Mouse (Mus musculus): ENCODE results near the gene Dst. TPM values are rescaled to one million over a fixed set of nuclear protein-coding genes. Genes with fewer than 3 reads are reported as not detected.
"Not testable (repeated sequence)": the region's sequence is repeated elsewhere in the genome, so short reads cannot be mapped to it uniquely, and the experiment has no call there.

The Dst gene
- polyA plus RNA-seq, 1 experiment from 2014 or later: 24.3 TPM

DNA sequence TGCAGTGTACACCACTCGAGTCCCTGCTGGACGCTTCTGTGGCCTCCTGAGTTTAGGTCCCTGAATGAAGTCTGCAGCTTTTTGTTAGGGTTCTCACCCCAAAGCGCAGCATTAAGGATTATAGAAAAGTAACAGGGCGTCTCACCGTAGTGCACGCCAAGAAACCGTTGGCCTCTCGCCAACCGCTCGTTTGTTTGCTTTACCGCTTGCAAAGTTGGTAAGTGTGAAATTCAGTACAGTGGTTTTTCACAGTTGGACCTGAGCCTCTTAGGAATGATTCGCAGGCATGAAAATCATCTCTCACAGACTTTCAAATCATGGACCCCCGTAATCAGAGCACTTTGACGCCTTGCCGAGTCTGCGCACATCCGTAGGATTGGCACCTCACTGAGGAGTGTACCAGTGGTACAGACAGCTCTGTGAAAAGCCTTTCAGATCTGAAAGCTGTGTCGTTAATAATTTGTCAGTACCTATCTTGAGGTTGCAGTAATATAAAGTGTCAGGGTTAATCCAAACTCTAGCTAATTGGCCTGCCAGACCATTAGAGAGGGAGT, 390.7 kb downstream of the Dst start:
- 56% methylated on average over 18 of the region's 18 CpGs for WGBS

DNA sequence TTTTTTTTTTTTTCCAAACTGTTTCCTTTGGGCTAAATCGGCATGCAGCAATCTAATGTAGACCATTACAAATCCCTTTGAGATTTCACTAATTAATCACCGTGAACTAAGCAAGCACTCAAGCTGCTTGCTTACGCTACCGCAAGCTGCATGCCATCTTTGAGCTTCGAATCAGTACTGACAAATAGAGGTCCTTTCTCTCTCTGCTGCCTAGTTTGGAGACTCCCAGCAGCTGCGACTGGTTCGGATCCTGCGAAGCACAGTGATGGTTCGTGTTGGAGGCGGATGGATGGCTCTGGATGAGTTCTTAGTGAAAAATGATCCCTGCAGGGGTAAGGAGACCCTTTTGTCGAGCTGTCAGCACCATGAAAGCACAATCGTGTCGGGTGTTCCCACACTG, 391.5 kb downstream of the Dst start:
- Histone ChIP-seq H3K9me3 (no peaks in the 10 kb centered on the region), H3K27me3 (replicated peaks) (no peaks in the 10 kb centered on the region), H3K4me2 (no peak overlapping the region), H3K4me3 (replicated peaks) (no peak overlapping the region), H3K27ac (no peak overlapping the region), H3K36me3 (peaks cover 17% of the 10 kb centered on the region), H3K9ac (no peak overlapping the region), H3K4me1 (0 out of 2 replicates have a peak, but pooled peaks cover 2% of the 10 kb centered on the region)
- 69% methylated on average over 13 of the region's 13 CpGs for WGBS
- ATAC-seq (ENCODE audit: insufficient read depth, low FRiP score, low read depth): no peak

More for the DNA sequence above, 390.7 kb downstream of the Dst start:
- Histone ChIP-seq H3K27ac (no peak overlapping the region), H3K4me2 (no peak overlapping the region), H3K36me3 (peaks cover 17% of the 10 kb centered on the region), H3K27me3 (replicated peaks) (no peaks in the 10 kb centered on the region), H3K4me1 (0 out of 2 replicates have a peak, but pooled peaks cover 2% of the 10 kb centered on the region), H3K9ac (no peak overlapping the region), H3K9me3 (no peaks in the 10 kb centered on the region), H3K4me3 (replicated peaks) (no peak overlapping the region)
- no peak for ATAC-seq (ENCODE audit: insufficient read depth, low FRiP score, low read depth)

DNA sequence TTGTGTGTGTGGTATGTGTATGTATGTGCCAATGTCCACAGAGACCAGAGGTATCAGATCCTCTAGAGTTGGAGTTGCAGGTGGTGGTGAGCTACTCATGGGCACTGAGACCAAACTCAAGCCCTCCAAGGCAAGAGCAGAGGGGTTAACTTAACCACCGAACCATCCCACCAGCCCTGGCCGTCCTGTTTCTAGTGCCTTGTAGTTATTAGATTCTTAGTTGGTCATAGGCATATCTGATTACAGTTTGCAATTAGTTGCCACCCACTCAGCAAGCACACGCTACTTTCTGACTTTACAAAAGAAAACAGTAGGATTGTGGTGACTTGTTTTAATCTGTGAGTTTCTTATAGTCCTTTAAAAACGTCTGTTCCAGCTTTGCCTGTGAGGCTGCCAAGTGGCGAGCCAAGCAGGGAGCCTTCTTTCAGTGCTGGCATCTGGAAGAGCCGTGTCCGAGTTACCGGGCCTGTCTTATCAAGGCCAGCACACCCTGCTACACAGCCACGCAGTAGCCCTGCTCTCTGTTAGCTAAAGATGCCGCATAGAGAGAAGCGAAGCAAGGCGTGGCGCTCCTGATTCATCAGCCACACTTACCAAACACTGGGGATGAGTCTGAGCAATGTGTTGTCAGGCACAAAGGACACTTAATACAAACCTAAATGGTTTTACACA, 392.4 kb downstream of the Dst start:
- WGBS: 78% methylated on average over 13 of the region's 13 CpGs
- no peak overlapping the region for H3K4me3 ChIP-seq (replicated peaks)
- no peaks in the 10 kb centered on the region for H3K27me3 ChIP-seq (replicated peaks)
- no peak overlapping the region for H3K9ac ChIP-seq
- H3K36me3 ChIP-seq: peaks cover 13% of the 10 kb centered on the region
- no peak overlapping the region for H3K4me2 ChIP-seq
- ATAC-seq (ENCODE audit: insufficient read depth, low FRiP score, low read depth): peak; percentile 78
- H3K9me3 ChIP-seq: no peaks in the 10 kb centered on the region
- no peak overlapping the region for H3K27ac ChIP-seq
- 0 out of 2 replicates have a peak, but pooled peaks cover 2% of the 10 kb centered on the region for H3K4me1 ChIP-seq

DNA sequence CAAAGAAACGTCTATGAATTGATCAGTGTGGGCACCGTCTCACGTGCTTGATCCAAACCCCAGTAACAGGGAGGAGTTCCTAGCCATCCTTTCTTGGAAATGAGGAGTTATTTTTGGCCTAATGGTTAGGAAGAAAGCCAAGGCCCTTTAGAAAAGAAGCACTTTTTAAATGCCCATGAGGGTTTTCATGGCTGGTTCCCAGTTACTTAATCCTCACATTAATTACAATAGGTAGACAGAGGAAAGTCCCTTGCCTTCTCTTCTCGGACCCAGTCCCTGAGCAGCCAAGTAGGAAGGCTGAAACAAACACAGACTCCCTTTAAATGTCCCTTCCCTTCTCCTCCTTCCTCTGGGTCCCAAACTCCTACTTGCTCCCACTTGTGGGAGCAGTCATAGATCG, 396.2 kb downstream of the Dst start:
- H3K27ac ChIP-seq: no peak overlapping the region
- H3K4me3 ChIP-seq (replicated peaks): no peak overlapping the region
- H3K4me2 ChIP-seq: no peak overlapping the region
- WGBS: 74% methylated on average over 5 of the region's 5 CpGs
- no peak overlapping the region for H3K9ac ChIP-seq
- no peaks in the 10 kb centered on the region for H3K27me3 ChIP-seq (replicated peaks)
- no peaks in the 10 kb centered on the region for H3K9me3 ChIP-seq
- H3K4me1 ChIP-seq: no peaks in the 10 kb centered on the region
- H3K36me3 ChIP-seq: peaks cover 11% of the 10 kb centered on the region
- ATAC-seq (ENCODE audit: insufficient read depth, low FRiP score, low read depth): no peak

DNA sequence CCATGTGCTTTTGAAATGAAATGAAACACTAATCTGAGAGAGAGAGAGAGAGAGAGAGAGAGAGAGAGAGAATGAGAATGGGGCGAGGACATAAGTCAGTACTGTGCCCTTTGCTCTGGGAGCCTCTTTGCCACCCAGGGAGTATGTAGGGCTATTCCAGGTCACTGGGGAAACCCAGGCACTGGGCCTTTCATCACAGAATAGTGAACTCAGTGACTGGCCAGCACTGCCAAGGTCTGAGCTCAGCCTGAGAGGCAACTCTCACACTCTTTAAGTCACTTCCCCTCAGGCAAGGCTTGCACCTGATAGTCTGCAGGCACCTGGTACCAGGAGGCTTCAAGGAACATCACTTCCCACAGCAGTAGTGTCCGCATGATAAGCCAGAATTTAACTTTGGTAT, 398.7 kb downstream of the Dst start:
- Histone ChIP-seq H3K4me1 (no peaks in the 10 kb centered on the region), H3K27ac (no peak overlapping the region), H3K4me2 (no peak overlapping the region), H3K36me3 (peaks cover 11% of the 10 kb centered on the region), H3K27me3 (replicated peaks) (no peaks in the 10 kb centered on the region), H3K9ac (no peak overlapping the region), H3K4me3 (replicated peaks) (no peak overlapping the region), H3K9me3 (no peaks in the 10 kb centered on the region)
- ATAC-seq (ENCODE audit: insufficient read depth, low FRiP score, low read depth): no peak
- 86% methylated on average over 2 of the region's 2 CpGs for WGBS

DNA sequence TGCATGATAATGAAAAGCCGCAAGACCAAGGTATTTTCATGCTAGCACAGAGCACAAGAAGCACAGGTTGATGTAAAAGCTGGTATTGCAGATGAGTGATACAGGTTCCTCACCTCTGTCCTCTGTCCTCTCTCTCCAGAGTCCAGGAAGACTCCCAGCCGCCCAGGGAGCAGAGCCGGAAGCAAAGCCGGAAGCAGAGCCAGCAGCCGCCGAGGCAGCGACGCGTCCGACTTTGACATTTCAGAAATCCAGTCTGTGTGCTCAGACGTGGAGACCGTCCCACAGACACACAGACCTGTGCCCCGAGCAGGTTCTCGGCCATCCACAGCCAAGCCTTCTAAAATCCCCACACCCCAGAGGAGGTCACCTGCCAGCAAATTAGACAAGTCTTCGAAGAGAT, 399.2 kb downstream of the Dst start:
- no peak overlapping the region for H3K4me3 ChIP-seq (replicated peaks)
- no peaks in the 10 kb centered on the region for H3K9me3 ChIP-seq
- H3K9ac ChIP-seq: no peak overlapping the region
- H3K27ac ChIP-seq: no peak overlapping the region
- no peaks in the 10 kb centered on the region for H3K4me1 ChIP-seq
- no peak for ATAC-seq (ENCODE audit: insufficient read depth, low FRiP score, low read depth)
- no peak overlapping the region for H3K4me2 ChIP-seq
- H3K27me3 ChIP-seq (replicated peaks): no peaks in the 10 kb centered on the region
- peaks cover 11% of the 10 kb centered on the region for H3K36me3 ChIP-seq
- 96% methylated on average over 15 of the region's 15 CpGs for WGBS

DNA sequence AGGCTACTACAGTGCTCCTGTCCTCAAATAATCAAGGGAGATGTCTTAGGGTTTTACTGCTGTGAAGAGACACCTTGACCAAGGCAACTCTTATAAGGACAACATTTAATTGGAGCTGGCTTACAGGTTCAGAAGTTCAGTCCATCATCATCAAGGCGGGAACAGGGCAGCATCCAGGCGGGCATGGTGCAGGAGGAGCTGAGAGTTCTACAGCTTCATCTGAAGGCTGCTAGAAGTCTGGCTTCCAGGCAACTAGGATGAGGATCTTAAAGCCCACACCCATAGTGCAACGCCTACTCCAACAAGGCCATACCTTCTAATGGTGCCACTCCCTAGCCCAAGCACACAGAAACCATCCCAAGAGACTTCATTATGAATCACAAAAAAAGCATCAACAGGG, 400.8 kb downstream of the Dst start:
- not testable (repeated sequence) for ATAC-seq (ENCODE audit: insufficient read depth, low FRiP score, low read depth); H3K4me3 ChIP-seq (replicated peaks); H3K27me3 ChIP-seq (replicated peaks); H3K4me2 ChIP-seq; H3K9ac ChIP-seq; H3K9me3 ChIP-seq; H3K36me3 ChIP-seq; H3K27ac ChIP-seq; H3K4me1 ChIP-seq
- WGBS: 94% methylated on average over 3 of the region's 3 CpGs

DNA sequence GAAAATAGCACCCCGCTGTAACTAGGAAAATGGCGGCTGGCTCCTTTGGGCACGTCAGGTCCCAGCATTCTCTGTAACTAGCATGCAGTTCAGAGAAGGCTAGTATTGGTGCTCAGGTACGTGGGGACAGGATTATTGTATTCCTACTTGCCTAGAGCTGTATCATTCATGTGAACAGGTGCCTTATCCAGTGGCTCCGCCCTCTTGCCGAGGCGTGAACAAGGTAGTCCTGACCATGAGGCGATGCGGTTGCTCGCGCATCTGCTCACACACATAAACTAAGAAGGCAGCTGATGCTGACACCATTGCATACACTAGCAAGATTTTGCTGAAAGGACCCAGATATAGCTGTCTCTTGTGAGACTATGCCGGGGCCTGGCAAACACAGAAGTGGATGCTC, 401.4 kb downstream of the Dst start:
- no peak overlapping the region for H3K9ac ChIP-seq
- WGBS: 95% methylated on average over 12 of the region's 12 CpGs

DNA sequence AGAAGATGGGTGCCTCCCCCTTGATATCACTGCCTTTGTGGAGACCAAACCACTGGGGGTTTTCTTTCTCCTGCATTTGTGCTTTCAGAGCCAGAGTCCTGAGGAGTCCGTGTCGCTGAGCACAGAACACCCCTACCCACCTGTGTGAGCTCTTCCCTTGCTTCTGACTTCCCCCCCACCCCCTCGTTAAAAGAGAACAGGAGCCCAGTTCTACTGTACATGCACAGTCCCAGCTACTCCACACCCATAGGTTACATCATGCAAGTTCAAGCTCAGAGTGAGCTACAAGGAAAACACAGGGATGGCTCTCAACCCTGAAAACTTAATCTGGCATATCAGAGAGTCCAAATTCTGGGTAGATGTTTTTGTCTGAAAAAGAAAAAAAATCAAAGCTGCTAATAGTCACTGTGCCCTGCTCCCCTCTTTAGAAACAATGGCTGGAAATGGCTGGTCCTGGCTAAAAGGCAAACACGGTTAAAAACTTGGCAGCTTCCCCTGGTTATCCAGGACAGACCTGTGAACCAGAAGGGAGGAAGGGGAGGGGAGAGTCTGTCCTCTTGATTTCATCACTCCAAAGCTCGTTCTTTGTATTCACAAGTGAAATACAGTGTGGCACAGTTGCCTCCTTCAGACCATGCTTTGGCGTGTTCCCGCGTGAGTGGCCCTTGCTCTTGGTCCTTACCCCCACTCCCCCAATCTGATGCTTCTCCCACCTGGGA, 402.7 kb downstream of the Dst start:
- H3K4me3 ChIP-seq (replicated peaks): no peak overlapping the region
- H3K27me3 ChIP-seq (replicated peaks): no peaks in the 10 kb centered on the region
- no peaks in the 10 kb centered on the region for H3K4me1 ChIP-seq
- H3K27ac ChIP-seq: no peak overlapping the region; the same call in 1 of the 2 replicates
- no peaks in the 10 kb centered on the region for H3K9me3 ChIP-seq
- H3K9ac ChIP-seq: no peak overlapping the region
- WGBS: 79% methylated on average over 8 of the region's 8 CpGs
- H3K36me3 ChIP-seq: peaks cover 4% of the 10 kb centered on the region
- ATAC-seq (ENCODE audit: insufficient read depth, low FRiP score, low read depth): no peak
- H3K4me2 ChIP-seq: no peak overlapping the region

More for the DNA sequence above, 401.4 kb downstream of the Dst start:
- no peak overlapping the region for H3K4me3 ChIP-seq (replicated peaks)
- H3K27ac ChIP-seq: no peak overlapping the region
- peaks cover 4% of the 10 kb centered on the region for H3K36me3 ChIP-seq
- ATAC-seq (ENCODE audit: insufficient read depth, low FRiP score, low read depth): no peak
- no peak overlapping the region for H3K4me2 ChIP-seq
- no peaks in the 10 kb centered on the region for H3K9me3 ChIP-seq
- no peaks in the 10 kb centered on the region for H3K4me1 ChIP-seq
- no peaks in the 10 kb centered on the region for H3K27me3 ChIP-seq (replicated peaks)

DNA sequence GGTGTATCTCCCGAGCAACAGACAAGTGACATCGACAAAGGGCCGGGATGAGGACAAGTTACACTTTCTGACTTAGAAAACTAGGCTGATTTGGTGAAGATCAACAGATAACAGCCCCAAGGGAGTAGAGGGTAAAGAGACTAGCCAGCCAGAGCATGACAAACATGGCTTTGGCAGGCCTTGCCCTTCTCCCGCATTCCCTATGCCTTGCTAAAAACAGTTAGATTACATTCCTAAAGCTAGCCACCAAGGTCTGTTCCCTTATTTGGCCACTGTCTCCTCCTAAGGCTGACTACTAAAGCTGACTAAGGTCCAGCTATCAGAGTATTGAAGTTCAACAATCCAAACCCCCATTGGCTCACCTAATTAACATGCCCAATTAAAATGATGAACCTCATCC, 404.8 kb downstream of the Dst start:
- Histone ChIP-seq H3K36me3 (no peaks in the 10 kb centered on the region), H3K4me3 (replicated peaks) (no peak overlapping the region), H3K4me1 (no peaks in the 10 kb centered on the region), H3K27ac (no peak overlapping the region), H3K4me2 (no peak overlapping the region), H3K27me3 (replicated peaks) (no peaks in the 10 kb centered on the region), H3K9ac (no peak overlapping the region), H3K9me3 (no peaks in the 10 kb centered on the region)
- no peak for ATAC-seq (ENCODE audit: insufficient read depth, low FRiP score, low read depth)
- 82% methylated on average over 4 of the region's 4 CpGs for WGBS

DNA sequence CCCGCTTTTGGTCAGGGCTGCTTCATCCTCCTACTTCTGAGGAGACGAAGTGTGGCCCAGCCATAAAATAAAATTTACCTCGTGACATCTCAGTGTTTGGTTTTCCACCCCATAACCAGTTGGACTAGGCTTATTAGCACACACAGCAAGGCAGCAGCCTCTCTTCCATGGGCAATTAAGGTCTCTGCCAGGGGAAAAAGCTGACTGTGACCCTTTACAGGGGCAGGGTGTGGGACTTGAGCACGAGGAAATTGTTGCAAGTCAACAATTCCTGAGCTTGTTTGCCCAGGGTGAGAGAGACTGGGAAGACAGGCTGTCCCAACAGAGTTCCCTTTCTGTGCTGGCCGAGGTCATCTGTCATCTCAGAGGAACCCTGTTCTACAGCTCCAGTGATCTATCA, 407.4 kb downstream of the Dst start:
- ATAC-seq (ENCODE audit: insufficient read depth, low FRiP score, low read depth): no peak
- Histone ChIP-seq H3K4me1 (no peaks in the 10 kb centered on the region), H3K9me3 (no peaks in the 10 kb centered on the region), H3K27ac (no peak overlapping the region), H3K4me2 (no peak overlapping the region), H3K27me3 (replicated peaks) (no peaks in the 10 kb centered on the region), H3K36me3 (no peaks in the 10 kb centered on the region), H3K4me3 (replicated peaks) (no peak overlapping the region), H3K9ac (no peak overlapping the region)
- 49% methylated on average over 5 of the region's 5 CpGs for WGBS

DNA sequence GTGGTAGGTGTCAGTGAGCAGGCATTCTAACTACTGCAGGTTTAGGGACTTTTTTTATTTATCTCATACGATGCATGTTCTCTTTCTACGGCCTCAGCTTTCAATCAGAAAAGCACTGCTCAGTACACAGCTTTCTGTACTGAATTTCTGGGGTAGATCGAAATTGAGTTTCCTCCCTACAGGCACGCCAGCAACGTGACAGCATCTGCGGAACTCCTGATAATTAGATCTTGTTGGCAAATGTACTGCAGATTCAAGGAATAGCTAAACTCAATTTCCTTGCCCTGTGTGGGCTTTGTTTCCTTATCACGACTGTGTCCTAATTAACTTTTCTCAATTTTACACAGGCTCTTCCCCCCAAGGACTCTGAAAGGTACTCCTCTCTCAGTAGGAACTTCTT, 416.2 kb downstream of the Dst start:
- 75% methylated on average over 7 of the region's 7 CpGs for whole genome bisulfite sequencing
- no peak overlapping the region for H3K9ac ChIP-seq
- H3K4me2 ChIP-seq: no peak overlapping the region
- H3K4me1 ChIP-seq: no peaks in the 10 kb centered on the region
- no peaks in the 10 kb centered on the region for H3K27me3 ChIP-seq (replicated peaks)
- ATAC-seq (ENCODE audit: insufficient read depth, low FRiP score, low read depth): no peak
- H3K9me3 ChIP-seq: no peaks in the 10 kb centered on the region
- H3K4me3 ChIP-seq (replicated peaks): no peak overlapping the region
- H3K36me3 ChIP-seq: no peaks in the 10 kb centered on the region
- H3K27ac ChIP-seq: no peak overlapping the region
